Mouse (Mus musculus): Measurements from ENCODE around the gene Hist2h3b.

The Hist2h3b gene

GRCm38 (mm10) chr3:96300706-96301529 is 32.5 kb downstream of the Hist2h3b start:
- DNase-seq, result no peak

GRCm38 (mm10) chr3:96302076-96302475 is 33.6 kb downstream of the Hist2h3b start:
- no peak for DNase-seq

GRCm38 (mm10) chr3:96306506-96306905 is 38.1 kb downstream of the Hist2h3b start:
- DNase-seq, result no peak

GRCm38 (mm10) chr3:96309441-96309840 is 41.0 kb downstream of the Hist2h3b start:
- DNase-seq, result no peak

- DNase-seq, result peak; percentile 38
Observed at GRCm38 (mm10) chr3:96312341-96313098, 44.1 kb downstream of the Hist2h3b start.

Data from right cerebral cortex, adult 18-20 months (tissue).